Mouse (Mus musculus) lung, adult 2 months (tissue): ENCODE measurements around the gene Mvb12a.

Source experiments
- CTCF ChIP-seq: fragments of 200-500 bp; IDR thresholded peaks from 2 replicates; pipeline ENCODE4 v1.5.1; 2011; ENCODE audit warnings: mild to moderate bottlenecking, low read length, control low read depth; ENCODE audit not compliant: insufficient read depth
- POLR2A ChIP-seq: fragments of 200-500 bp; IDR thresholded peaks from 2 replicates; pipeline ENCODE4 v1.6.1; 2011; ENCODE audit warnings: low read depth, mild to moderate bottlenecking, control low read depth, low read length, borderline replicate concordance; ENCODE audit errors: extremely low read depth

- TF ChIP-seq POLR2A, result no peak
- peak; percentile 99 for TF ChIP-seq CTCF
These were observed 18.7 kb downstream of the Mvb12a start for GRCm38 (mm10) chr8:71561401-71561800.
